Comparison of ENCODE assay signal across 9 mouse cellular contexts in the genomic region with DNA sequence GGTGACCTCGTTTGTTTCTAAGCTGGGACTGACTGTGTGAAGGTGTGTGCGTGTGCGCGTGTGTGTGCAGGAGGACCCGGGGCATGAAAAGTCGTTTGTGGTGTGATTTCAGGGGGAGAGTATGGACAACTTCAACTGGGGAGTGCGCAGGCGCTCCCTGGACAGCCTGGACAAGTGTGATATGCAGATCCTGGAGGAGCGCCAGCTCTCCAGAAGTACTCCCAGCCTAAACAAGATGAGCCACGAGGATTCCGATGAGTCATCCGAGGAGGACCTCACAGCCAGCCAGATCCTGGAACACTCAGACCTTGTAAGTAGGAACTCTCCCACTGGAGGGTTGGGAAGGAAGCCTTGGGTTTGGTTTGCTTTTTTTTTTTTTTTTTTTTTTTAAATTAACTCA. TPM values are rescaled to one million over a fixed set of nuclear protein-coding genes. Genes with fewer than 3 reads are reported as not detected.
DNase-seq lines count a peak whose midpoint lies in the region; ATAC-seq and TF ChIP-seq lines count a peak whose summit lies in the region.
"Had no signal": no experiment of that assay in that cellular context is flagged by ENCODE, and none has a peak within 500 bp of the region (broad histone marks: within the 10 kb centered on the region; RNA-seq: fewer than 3 reads in every experiment).

No protein-coding gene starts in this region.

- H3K36me3 ChIP-seq in forebrain, postnatal 0 days (ENCODE audit: insufficient read depth), result peaks cover 45% of the 10 kb centered on the region
- no peaks in the 10 kb centered on the region; the same call in 1 of the 2 replicates for H3K36me3 ChIP-seq in forebrain, embryonic 12.5 days (replicated peaks)
- H3K36me3 ChIP-seq in kidney, embryonic 16.5 days (ENCODE audit: insufficient read depth, low read length), result 0 out of 2 replicates have a peak, but pooled peaks cover 2% of the 10 kb centered on the region
- H3K36me3 ChIP-seq in liver, embryonic 12.5 days, result no peaks in the 10 kb centered on the region

- H3K4me2 ChIP-seq in forebrain, postnatal 0 days (ENCODE audit: low read depth), result no peak overlapping the region
- no peak overlapping the region for H3K4me2 ChIP-seq in forebrain, embryonic 12.5 days
- peak overlapping the region; percentile 32 for H3K4me2 ChIP-seq in kidney, embryonic 16.5 days (replicated peaks; ENCODE audit: low read depth, low read length)
- H3K4me2 ChIP-seq in liver, embryonic 12.5 days, result no peak overlapping the region

- no peak overlapping the region for H3K9ac ChIP-seq in forebrain, postnatal 0 days
- no peak overlapping the region for H3K9ac ChIP-seq in forebrain, embryonic 12.5 days
- H3K9ac ChIP-seq in kidney, embryonic 16.5 days (replicated peaks; ENCODE audit: low read length), result no peak overlapping the region
- no peak overlapping the region for H3K9ac ChIP-seq in liver, embryonic 12.5 days

- peak; percentile 32; the same call in 1 of the 2 replicates for ATAC-seq in forebrain, postnatal 0 days
- no peak for ATAC-seq in forebrain, embryonic 12.5 days (ENCODE audit: low FRiP score)
- ATAC-seq in kidney, embryonic 16.5 days (ENCODE audit: low FRiP score, low TSS enrichment), result peak; percentile 90
- peak; percentile 33; the same call in 1 of the 2 replicates for ATAC-seq in liver, embryonic 12.5 days

- no peak for TF ChIP-seq CTCF in forebrain, postnatal 0 days (IDR thresholded peaks at IDR 0.05; ENCODE audit: low read depth)

- no peaks in the 10 kb centered on the region for H3K9me3 ChIP-seq in forebrain, postnatal 0 days (ENCODE audit: low read length)
- no peaks in the 10 kb centered on the region for H3K9me3 ChIP-seq in forebrain, embryonic 12.5 days
- H3K9me3 ChIP-seq in kidney, embryonic 16.5 days (ENCODE audit: low read length), result no peaks in the 10 kb centered on the region
- H3K9me3 ChIP-seq in liver, embryonic 12.5 days (replicated peaks), result no peaks in the 10 kb centered on the region

- no peaks in the 10 kb centered on the region for H3K27me3 ChIP-seq in forebrain, postnatal 0 days (ENCODE audit: insufficient read depth, low read length)
- H3K27me3 ChIP-seq in forebrain, embryonic 12.5 days, result no peaks in the 10 kb centered on the region
- H3K27me3 ChIP-seq in kidney, embryonic 16.5 days (ENCODE audit: insufficient read depth, low read length), result no peaks in the 10 kb centered on the region
- no peaks in the 10 kb centered on the region for H3K27me3 ChIP-seq in liver, embryonic 12.5 days (replicated peaks)

- H3K4me3 ChIP-seq in forebrain, postnatal 0 days (ENCODE audit: low read depth, low read length), result no peak overlapping the region
- H3K4me3 ChIP-seq in forebrain, embryonic 12.5 days (replicated peaks), result no peak overlapping the region
- no peak overlapping the region for H3K4me3 ChIP-seq in kidney, embryonic 16.5 days (ENCODE audit: low read length)
- H3K4me3 ChIP-seq in liver, embryonic 12.5 days, result no peak overlapping the region

- peak; percentile 13 for DNase-seq in forebrain, postnatal 0 days
- peak; percentile 58 to 64 for DNase-seq in cerebellum, postnatal 14 days
- DNase-seq in heart, adult 18-20 months, result peak; percentile 92 to 97
- DNase-seq in right cerebral cortex, postnatal 25 days, result peak; percentile 64
- no peak for DNase-seq in thymus, postnatal 10 days (ENCODE audit: low spot score in 2 of 2)

- H3K27ac ChIP-seq in forebrain, postnatal 0 days (ENCODE audit: low read depth, low read length), result no peak overlapping the region
- H3K27ac ChIP-seq in forebrain, embryonic 12.5 days, result no peak overlapping the region
- peak overlapping the region; percentile 80; the same call in 1 of the 2 replicates for H3K27ac ChIP-seq in kidney, embryonic 16.5 days (ENCODE audit: low read length)
- H3K27ac ChIP-seq in liver, embryonic 12.5 days, result no peak overlapping the region

- WGBS in forebrain, postnatal 0 days, result 71% methylated on average over 12 of the region's 12 CpGs
- WGBS in forebrain, embryonic 12.5 days, result 87% methylated on average over 12 of the region's 12 CpGs
- 49% methylated on average over 12 of the region's 12 CpGs for WGBS in kidney, embryonic 16.5 days
- 69% methylated on average over 12 of the region's 12 CpGs for WGBS in liver, embryonic 12.5 days (ENCODE audit: insufficient replicate concordance)

- H3K4me1 ChIP-seq in forebrain, postnatal 0 days (ENCODE audit: insufficient read depth), result no peaks in the 10 kb centered on the region
- no peaks in the 10 kb centered on the region for H3K4me1 ChIP-seq in forebrain, embryonic 12.5 days
- peaks cover 8% of the 10 kb centered on the region; the same call in 1 of the 2 replicates for H3K4me1 ChIP-seq in kidney, embryonic 16.5 days (ENCODE audit: insufficient read depth, low read length)
- H3K4me1 ChIP-seq in liver, embryonic 12.5 days, result peaks cover 22% of the 10 kb centered on the region

RNA-seq across cellular contexts. Expression of gene Zar1l, which starts 51.8 kb away (rescaled TPM):
- total RNA-seq in forebrain, postnatal 0 days (2014; rRNA removed), result 0.43 TPM in 1 of 2 replicates, not detected in the other
- polyA plus RNA-seq in forebrain, postnatal 0 days (2015; fragmentation: Nextera tagmentation; extraction: Ambion mirVana), result not detected in 2 replicates
- polyA plus RNA-seq in forebrain, embryonic 12.5 days (2016; fragmentation: Nextera tagmentation; extraction: Ambion mirVana), result not detected in 2 replicates
- total RNA-seq in heart, adult 18-20 months (2021), result not detected
- polyA plus RNA-seq in kidney, embryonic 16.5 days (2015; fragmentation: Nextera tagmentation; extraction: Ambion mirVana), result not detected in 2 replicates
- polyA plus RNA-seq in liver, embryonic 12.5 days (2016; fragmentation: Nextera tagmentation; extraction: Ambion mirVana), result not detected in 2 replicates
- total RNA-seq: hematopoietic stem cell, adult 5-6 weeks had no signal

RNA-seq across cellular contexts. Expression of gene Brca2, which starts 56.3 kb away (rescaled TPM):
- total RNA-seq in forebrain, postnatal 0 days (2014; rRNA removed), result 9.8 and 12.2 TPM in 2 replicates
- polyA plus RNA-seq in forebrain, postnatal 0 days (2015; fragmentation: Nextera tagmentation; extraction: Ambion mirVana), result 5.2 and 9.7 TPM in 2 replicates
- polyA plus RNA-seq in forebrain, embryonic 12.5 days (2016; fragmentation: Nextera tagmentation; extraction: Ambion mirVana), result 27.2 and 27.5 TPM in 2 replicates
- total RNA-seq in heart, adult 18-20 months (2021), result 1 to 10 TPM; 1.4 to 1.8 TPM
- 22.3 and 24.6 TPM in 2 replicates for polyA plus RNA-seq in kidney, embryonic 16.5 days (2015; fragmentation: Nextera tagmentation; extraction: Ambion mirVana)
- 26.0 and 26.8 TPM in 2 replicates for polyA plus RNA-seq in liver, embryonic 12.5 days (2016; fragmentation: Nextera tagmentation; extraction: Ambion mirVana)

Comparison
In these comparisons a context has a peak if more than half of its experiments do, and no peak if none do; other contexts are left out.
1. DNase-seq: peak in forebrain, postnatal 0 days (single experiment), cerebellum, postnatal 14 days (2 of 2), heart, adult 18-20 months (2 of 2) and right cerebral cortex, postnatal 25 days (single experiment); none in thymus, postnatal 10 days (0 of 2).